Mouse (Mus musculus) 3T3-L1 (cell line): ENCODE data around the gene Krtap29-1.

Experiments used
- DNase-seq: peaks from one replicate; pipeline ENCODE4 v3.0.0-alpha.2; 2015; ENCODE audit warnings: low read depth, low spot score

The Krtap29-1 gene

GRCm38 (mm10) chr11:99978953-99979352 lies at the start of gene Krtap29-1:
Gene Krtap29-1, minus strand, starts transcription at chr11:99979053.
- DNase-seq: no peak

GRCm38 (mm10) chr11:100021438-100021837 lies 42.6 kb upstream of the Krtap29-1 start:
- DNase-seq: peak; percentile 31

- no peak for DNase-seq
Observed at GRCm38 (mm10) chr11:100019466-100019865, 40.6 kb upstream of the Krtap29-1 start.

- no peak for DNase-seq
Observed at GRCm38 (mm10) chr11:100016112-100016511, 37.3 kb upstream of the Krtap29-1 start, which contains the start of gene Krt33a. Gene Krt33a, minus strand, starts transcription at chr11:100016212.

- DNase-seq: peak; percentile 33
Observed at GRCm38 (mm10) chr11:100013691-100014171, 34.9 kb upstream of the Krtap29-1 start.

- no peak for DNase-seq
Observed at GRCm38 (mm10) chr11:100010682-100011081, 31.8 kb upstream of the Krtap29-1 start.

- DNase-seq: no peak
Observed at GRCm38 (mm10) chr11:100008336-100008735, 29.5 kb upstream of the Krtap29-1 start.

- peak; percentile 36 for DNase-seq
Observed at GRCm38 (mm10) chr11:100006624-100007023, 27.8 kb upstream of the Krtap29-1 start.

GRCm38 (mm10) chr11:100005905-100006304 lies 27.1 kb upstream of the Krtap29-1 start:
- no peak for DNase-seq

- DNase-seq: peak; percentile 84
Observed at GRCm38 (mm10) chr11:100004846-100005245, 26.0 kb upstream of the Krtap29-1 start.

- DNase-seq: no peak
Observed at GRCm38 (mm10) chr11:99999091-99999490, 20.2 kb upstream of the Krtap29-1 start.

GRCm38 (mm10) chr11:99994384-99994661 lies 15.5 kb upstream of the Krtap29-1 start:
- DNase-seq: no peak

GRCm38 (mm10) chr11:99993620-99994383 lies 14.9 kb upstream of the Krtap29-1 start, which contains the start of gene Krtap17-1:
Gene Krtap17-1, minus strand, starts transcription at chr11:99993994.
- DNase-seq: no peak

GRCm38 (mm10) chr11:99990571-99990970 lies 11.7 kb upstream of the Krtap29-1 start:
- DNase-seq: no peak

- DNase-seq: peak; percentile 16
Observed at GRCm38 (mm10) chr11:99989881-99990405, 11.1 kb upstream of the Krtap29-1 start.

GRCm38 (mm10) chr11:99988530-99988929 lies 9.7 kb upstream of the Krtap29-1 start:
- DNase-seq: no peak

GRCm38 (mm10) chr11:99986180-99986647 lies 7.4 kb upstream of the Krtap29-1 start, which contains the start of gene Krtap16-1:
Gene Krtap16-1, minus strand, starts transcription at chr11:99986597.
- DNase-seq: no peak

- no peak for DNase-seq
Observed at GRCm38 (mm10) chr11:99985291-99986092, 6.6 kb upstream of the Krtap29-1 start.

- no peak for DNase-seq
Observed at GRCm38 (mm10) chr11:99983442-99983841, 4.6 kb upstream of the Krtap29-1 start.

- no peak for DNase-seq
Observed at GRCm38 (mm10) chr11:99982731-99983130, 3.9 kb upstream of the Krtap29-1 start.

- DNase-seq: peak; percentile 8
Observed at GRCm38 (mm10) chr11:99965961-99966360, 12.9 kb downstream of the Krtap29-1 start.

GRCm38 (mm10) chr11:99964213-99964612 lies 14.6 kb downstream of the Krtap29-1 start:
- DNase-seq: peak; percentile 9
